Mouse (Mus musculus): Measurements from ENCODE around the gene Trim39.
"Not testable (repeated sequence)": the region's sequence is repeated elsewhere in the genome, so short reads cannot be mapped to it uniquely, and the experiment has no call there.

Trim39 gene

DNA sequence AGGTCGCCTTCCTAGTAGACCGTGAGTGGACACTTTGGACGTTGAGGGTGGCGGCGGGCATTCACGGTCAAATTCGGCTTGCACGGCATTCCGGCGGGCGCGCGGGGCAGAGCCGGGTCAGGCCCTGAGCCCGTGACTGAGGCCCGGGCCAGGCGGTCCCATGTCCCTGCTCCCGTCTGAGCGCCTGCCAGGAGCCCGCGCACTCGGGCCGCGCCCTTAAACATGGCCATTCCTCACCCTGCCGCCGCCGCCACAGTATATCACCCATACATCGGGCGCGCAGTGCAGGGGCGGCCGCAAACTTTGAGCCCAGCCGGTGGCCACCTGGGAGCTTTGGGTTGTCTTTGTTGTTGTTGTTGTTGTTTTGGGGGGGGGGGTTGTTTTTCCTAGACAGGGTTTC is 23.2 kb downstream of the Trim39 start:
- no peak for DNase-seq (ENCODE audit: low spot score)

DNA sequence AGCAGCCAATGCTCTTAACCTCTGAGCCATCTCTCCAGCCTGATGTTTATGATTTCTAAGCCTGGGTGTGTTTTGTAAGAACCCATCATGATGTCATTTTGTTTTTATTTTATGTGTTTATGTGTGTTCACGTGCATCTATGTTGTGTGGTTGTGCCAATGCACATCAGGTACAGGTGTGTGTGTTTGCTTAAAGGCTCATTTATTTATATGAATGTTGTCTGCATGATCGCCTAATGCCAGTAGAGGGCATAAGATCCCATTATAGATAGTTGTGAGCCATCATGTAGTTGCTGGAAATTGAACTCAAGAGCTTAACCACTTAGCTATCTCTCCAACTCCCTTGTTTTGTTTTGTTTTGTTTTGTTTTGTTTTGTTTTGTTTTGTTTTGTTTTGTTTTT is 26.3 kb downstream of the Trim39 start:
- no peak for DNase-seq (ENCODE audit: low spot score)

DNA sequence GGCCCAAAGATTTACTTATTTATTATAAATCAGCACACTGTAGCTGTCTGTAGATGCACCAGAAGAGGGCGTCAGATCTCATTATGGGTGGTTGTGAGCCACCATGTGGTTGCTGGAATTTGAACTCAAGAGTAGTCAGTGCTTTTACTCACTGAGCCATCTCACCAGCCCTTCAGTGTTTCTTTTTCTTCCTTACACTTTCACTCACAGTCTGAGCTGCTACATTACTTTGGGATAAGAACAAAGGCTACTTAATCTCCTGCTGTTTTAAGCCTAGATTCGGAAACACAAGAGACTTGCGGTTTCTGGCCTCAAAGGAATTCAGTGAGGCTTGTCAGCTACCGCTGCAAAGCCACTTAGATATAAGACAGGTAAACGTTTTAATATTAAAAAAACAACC is 28.0 kb downstream of the Trim39 start:
- no peak for DNase-seq (ENCODE audit: low spot score)

DNA sequence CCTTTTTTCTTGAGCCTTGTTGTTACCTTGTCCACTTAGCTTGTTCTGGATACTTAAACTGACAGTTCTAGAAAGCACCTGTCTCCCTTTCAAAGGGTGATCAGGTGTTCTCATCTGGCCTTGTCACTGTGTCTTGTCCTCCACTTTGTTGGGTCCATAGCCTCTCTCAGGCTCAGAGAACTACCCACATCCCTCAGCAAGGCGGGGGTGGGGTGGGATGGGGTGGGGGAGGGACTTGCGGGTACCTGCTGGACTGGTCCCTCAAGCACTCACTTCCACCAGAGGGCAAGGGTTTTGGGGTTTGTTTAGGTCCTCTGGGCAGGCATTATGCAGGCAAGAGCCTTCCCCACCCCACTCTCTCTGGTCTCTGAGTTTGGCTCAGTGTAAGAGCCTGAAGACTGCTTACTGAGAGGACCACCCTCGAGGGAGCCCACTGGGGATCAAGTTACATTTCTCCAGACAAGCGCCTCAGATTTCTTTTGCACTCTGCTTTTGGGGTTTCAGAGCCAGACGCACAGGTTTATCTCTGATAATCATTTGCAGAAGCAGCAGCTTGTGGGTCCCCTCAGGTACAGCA is 31.3 kb downstream of the Trim39 start:
- no peak for DNase-seq (ENCODE audit: low spot score)

DNA sequence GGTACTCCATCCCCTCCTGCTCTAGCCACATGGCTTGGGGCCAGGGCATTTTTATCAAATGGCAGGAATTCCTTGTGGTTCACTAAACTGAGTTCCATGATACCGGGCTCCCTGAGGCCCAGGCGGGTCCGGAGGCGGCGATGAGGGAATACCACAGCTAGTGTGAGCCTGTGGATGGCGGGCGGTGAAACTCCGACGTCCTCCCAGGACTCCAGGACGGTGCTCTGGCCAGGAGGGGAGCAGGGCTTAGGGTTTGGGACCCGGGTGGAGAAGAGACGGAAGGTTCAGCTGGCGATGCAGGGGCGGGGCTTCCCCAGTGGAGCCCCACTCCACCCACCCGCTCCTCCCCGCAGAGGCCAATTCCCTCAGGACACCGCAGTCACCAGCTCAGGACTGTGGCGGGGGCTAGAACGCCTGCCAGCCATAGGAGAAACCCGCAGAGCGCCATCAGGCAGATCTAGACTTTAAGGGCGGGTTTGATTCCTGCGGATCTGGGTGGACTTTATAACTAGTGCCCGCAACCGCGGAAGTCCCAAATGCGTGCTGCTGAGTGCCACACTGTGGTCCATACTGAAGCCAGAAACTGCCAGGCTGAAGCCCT is 34.6 kb downstream of the Trim39 start:
- DNase-seq (ENCODE audit: low spot score): peak; percentile 39

DNA sequence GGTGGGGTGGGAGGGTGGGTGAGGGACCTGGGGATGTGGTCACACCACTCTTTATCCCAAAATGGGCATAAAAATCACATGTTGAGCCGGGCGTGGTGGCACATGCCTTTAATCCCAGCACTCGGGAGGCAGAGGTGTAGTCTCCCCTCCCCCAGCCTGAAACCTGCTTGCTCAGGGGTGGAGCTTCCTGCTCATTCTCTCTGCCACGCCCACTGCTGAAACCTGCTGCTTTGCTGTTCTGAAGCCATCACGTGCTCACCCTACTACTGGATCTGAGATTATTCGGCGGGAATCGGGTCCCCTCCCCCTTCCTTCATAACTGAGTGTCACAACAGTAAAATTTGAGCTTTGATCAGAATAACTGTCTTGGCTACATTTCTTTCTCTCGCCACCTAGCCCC is 36.7 kb downstream of the Trim39 start:
- DNase-seq (ENCODE audit: low spot score): not testable (repeated sequence)

DNA sequence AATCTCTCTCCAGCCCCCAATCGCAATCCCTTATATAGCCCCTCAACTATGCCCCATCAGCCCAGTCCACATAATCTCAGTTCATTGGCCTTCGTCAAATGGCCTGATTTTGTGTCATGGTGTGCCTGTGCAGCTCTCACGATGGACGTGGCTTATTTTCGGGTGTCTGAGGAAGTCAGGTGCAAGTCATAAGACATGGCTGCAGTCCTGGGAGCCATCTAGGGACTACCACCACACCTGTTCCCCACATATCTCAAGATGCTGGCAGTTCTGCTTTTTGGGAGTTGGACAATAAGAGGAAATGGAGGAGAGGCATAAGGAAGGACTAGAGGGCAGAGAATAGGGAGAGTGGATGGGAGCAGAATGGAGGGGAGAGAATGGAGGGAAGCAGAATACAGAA is 38.5 kb downstream of the Trim39 start:
- no peak for DNase-seq (ENCODE audit: low spot score)

DNA sequence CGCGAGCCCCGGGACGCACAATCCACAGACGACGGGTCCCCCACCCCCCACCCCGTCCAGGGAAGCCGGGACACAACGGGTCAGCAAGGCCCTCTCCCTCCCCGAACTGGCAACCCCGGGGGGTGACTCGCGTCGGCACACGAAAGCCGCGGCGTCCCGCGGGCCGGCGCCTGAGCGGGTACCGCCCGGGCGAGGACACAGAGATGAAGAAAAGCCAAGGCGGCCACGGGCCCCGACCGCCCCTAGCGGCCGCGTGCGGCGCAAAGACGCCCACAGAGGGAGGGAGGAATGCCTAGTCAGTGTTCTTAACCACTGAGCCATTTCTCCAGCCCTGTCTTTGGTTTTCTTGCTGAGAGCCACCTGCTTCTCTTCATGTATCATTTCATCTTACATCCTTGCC is 40.7 kb downstream of the Trim39 start:
- DNase-seq (ENCODE audit: low spot score): peak; percentile 75

DNA sequence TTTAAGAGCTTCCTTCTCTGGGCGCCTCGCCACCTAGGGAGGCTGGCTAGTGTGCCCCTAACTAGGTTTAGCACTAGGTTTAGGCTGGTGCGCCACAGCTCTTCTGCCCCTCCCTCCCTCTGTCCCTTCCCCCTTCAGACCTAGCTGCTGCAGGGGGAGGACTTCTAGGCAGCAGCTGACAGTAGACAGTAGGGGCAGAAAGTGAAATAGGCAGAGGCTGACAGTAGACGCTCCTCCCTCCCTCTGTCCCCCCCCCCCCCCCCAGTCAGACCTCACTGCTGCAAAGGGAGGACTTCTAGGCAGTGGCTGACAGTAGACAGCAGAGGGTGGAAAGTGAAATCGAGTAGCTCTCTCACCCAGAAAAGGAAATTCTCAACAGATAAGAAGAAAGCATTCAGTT is 43.0 kb downstream of the Trim39 start:
- no peak for DNase-seq (ENCODE audit: low spot score)

DNA sequence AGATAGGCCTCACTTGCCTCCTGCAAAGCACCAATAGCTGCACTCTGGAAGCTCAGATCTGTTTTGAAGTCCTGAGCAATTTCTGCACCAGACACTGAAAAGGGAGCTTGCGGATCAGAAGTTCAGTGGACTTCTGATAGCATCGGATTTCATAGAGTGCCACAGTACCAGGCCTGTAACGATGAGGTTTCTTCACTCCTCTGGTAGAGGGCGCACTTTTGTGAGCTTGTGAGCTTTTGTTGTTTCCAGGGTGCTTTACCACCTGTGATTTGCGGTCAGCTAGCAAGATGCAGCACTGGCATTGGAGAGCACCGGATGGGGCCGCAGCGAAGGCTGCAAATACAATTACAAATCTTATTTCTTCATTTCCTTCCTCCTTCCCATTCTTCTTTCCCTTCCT is 45.1 kb downstream of the Trim39 start:
- DNase-seq (ENCODE audit: low spot score): no peak

DNA sequence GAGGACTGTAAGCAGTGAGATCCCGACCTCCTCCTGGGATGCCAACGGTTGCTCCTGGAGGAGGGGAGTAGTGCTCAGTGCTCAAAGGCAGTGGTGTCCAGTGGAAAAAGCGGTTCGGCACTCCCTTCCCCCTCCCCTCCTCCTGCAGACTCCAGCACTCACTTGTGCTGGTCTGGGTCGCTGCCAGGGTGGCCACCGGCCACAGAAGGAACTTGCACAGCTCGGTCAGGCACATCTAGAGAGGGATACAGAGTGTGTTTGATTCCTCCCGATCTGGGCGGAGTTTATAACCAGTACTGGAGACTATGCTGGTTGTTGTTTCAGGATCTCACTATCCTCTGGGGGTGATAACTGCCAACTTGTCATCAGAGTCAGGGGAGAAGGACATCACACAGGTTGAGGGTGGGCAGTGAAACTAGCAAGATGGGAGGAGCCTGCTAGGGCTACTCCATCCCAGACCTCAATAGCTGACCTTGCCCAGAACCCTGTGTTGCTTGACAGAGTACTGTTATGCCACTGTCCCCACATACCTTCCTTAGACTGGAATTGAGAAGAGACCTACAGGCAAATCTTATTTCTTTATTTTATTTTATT is 46.7 kb downstream of the Trim39 start:
- DNase-seq (ENCODE audit: low spot score): no peak

DNA sequence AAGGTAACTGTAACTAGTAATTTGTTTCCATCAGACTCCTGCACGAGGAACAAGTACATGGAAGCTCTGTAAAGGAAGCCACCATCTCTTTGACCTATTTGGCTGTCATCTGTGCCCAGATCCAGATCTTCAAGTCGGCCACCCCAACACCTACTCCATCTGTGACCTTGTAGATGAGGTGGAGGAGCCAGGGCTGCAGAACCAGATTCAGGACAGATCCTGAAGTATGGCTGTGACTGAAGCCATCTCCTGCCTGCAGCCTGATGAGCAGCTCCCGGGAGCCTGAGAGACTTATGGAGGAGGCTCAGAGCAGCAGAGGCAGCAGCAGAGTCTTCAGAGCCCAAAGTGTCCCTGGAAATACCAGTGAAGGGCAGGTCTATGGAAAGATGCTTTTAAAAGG is 47.6 kb downstream of the Trim39 start:
- no peak for DNase-seq (ENCODE audit: low spot score)

DNA sequence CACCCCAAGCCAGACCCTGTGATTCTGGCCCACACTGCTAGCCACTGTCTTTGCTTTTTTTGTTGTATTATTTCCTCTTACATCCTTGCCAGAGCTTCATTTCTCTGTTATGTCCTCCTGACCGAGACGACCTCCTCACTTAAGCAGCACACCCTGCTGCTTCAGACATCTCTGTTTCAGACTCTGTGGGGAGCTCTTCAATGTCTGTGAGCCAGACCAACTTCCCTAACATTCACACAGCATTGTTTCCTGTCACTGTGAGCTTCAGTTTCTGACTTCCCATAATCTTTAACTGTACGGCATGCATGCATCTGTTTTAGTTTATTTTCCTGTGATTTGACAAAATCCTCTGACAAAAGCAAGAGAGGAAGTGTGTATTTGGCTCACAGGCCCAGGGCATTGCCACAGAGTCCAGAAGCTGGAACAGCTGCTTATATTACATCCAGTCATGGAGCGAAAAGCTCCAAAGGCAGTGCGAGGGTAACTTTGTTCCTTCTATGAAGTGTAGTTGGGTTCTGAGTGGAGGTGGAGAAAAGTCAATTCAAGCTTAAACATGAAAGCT is 53.4 kb downstream of the Trim39 start:
- no peak for DNase-seq (ENCODE audit: low spot score)

DNA sequence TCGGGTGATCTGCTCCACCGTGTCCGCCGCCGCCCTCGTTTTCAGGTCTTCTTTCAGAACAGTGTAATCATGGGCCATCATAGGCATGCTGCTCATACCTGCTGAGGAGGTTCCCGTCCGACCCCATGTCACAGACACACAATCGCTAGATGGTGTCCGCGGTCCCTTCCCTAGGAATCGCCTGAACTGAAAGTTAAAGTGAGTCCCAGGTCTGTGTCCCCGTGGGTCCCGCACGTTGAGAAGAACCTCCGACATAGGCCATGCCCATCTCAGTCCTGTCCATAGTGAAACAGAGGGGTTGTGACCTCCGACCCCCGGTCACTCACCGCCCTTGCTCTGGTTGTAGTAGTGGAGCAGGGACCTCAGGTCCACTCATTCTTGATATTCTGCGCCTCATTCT is 56.5 kb downstream of the Trim39 start:
- no peak for DNase-seq (ENCODE audit: low spot score)

All from retina, embryonic 14.5 days (tissue).